Mouse (Mus musculus): ENCODE results near the gene Pik3r1. TPM values are rescaled to one million over a fixed set of nuclear protein-coding genes. Genes with fewer than 3 reads are reported as not detected.

The Pik3r1 gene
- total and polyA plus RNA-seq, 2 experiments, result 12.2 to 38.4 TPM

DNA sequence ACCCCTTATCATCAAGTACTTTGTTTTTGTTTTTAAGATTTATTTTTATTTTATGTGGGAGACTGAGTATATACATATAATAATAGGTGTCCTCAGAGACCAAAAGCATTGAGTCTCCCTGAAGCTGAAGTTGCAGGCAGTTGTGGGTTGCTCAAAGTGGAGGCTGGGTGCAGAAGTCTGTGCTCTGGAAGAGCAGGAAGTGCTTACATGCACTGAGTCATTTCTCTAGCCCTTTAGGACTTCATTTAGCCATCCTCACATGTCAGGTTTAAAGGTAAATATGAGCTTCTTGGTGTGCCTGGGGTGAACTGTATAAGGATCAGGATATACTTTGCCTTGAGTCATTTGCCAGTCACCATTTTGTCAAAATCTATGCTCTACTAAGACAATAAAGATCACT lies 133.6 kb downstream of the Pik3r1 start:
- no peak for TF ChIP-seq CTCF (IDR thresholded peaks at IDR 0.05; ENCODE audit: low read depth, low read length)
- no peak for TF ChIP-seq POLR2A (IDR thresholded peaks at IDR 0.05; ENCODE audit: extremely low read depth, insufficient read depth, low read length)
- Histone ChIP-seq H3K4me1 (ENCODE audit: control insufficient read depth, insufficient read depth, low read length) (peaks cover 13% of the 10 kb centered on the region; the same call in 1 of the 2 replicates), H3K4me3 (ENCODE audit: insufficient read depth, low read depth, low read length) (no peak overlapping the region)

GRCm38 (mm10) chr13:101633620-101634019 lies 134.4 kb downstream of the Pik3r1 start:
- no peaks in the 10 kb centered on the region for H3K36me3 ChIP-seq (ENCODE audit: control insufficient read depth, insufficient read depth, low read length)
- no peaks in the 10 kb centered on the region for H3K79me2 ChIP-seq (ENCODE audit: control insufficient read depth, insufficient read depth, low read length)
- H3K4me1 ChIP-seq (ENCODE audit: control insufficient read depth, insufficient read depth, low read length), result peaks cover 13% of the 10 kb centered on the region; the same call in 1 of the 2 replicates
- no peak for DNase-seq (ENCODE audit: extremely low read depth, low read depth, low spot score)
- H3K27ac ChIP-seq (replicated peaks; ENCODE audit: insufficient read depth, low read depth, low read length), result no peak overlapping the region
- H3K27me3 ChIP-seq (ENCODE audit: control insufficient read depth, insufficient read depth, low read length), result no peaks in the 10 kb centered on the region
- H3K4me3 ChIP-seq (ENCODE audit: insufficient read depth, low read depth, low read length), result no peak overlapping the region
- no peak overlapping the region for H3K9ac ChIP-seq (ENCODE audit: low read depth, low read length)
- TF ChIP-seq POLR2A (IDR thresholded peaks at IDR 0.05; ENCODE audit: extremely low read depth, insufficient read depth, low read length), result no peak
- TF ChIP-seq CTCF (IDR thresholded peaks at IDR 0.05; ENCODE audit: low read depth, low read length), result no peak

More for the DNA sequence above, 133.6 kb downstream of the Pik3r1 start:
- H3K36me3 ChIP-seq (ENCODE audit: control insufficient read depth, insufficient read depth, low read length), result no peaks in the 10 kb centered on the region
- no peaks in the 10 kb centered on the region for H3K79me2 ChIP-seq (ENCODE audit: control insufficient read depth, insufficient read depth, low read length)
- DNase-seq (ENCODE audit: extremely low read depth, low read depth, low spot score), result peak; percentile 10
- no peak overlapping the region for H3K27ac ChIP-seq (replicated peaks; ENCODE audit: insufficient read depth, low read depth, low read length)
- no peaks in the 10 kb centered on the region for H3K27me3 ChIP-seq (ENCODE audit: control insufficient read depth, insufficient read depth, low read length)
- no peak overlapping the region for H3K9ac ChIP-seq (ENCODE audit: low read depth, low read length)

DNA sequence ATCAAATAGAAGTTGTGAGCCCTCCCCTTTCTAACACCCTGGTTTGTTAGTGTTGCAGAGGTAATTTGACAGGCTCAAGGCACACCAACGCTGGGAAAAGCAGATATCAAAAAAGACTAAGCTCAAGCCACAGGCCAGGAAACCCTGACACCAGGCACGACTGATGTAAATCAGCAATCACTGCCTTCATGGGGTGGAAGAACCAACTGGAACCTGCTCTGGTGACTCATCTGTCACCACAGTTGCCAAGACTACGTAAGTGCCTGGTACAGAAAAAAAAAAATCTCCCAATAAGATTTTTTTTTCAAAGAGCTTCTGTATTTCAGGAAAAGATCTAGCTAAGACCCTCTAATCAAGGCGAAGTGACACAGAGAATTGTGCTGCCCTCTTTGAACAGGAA lies 135.2 kb downstream of the Pik3r1 start:
- 66% methylated on average over 4 of the region's 4 CpGs for WGBS
- H3K4me3 ChIP-seq (ENCODE audit: insufficient read depth, low read depth, low read length), result no peak overlapping the region
- H3K4me1 ChIP-seq (ENCODE audit: control insufficient read depth, insufficient read depth, low read length), result peaks cover 13% of the 10 kb centered on the region; the same call in 1 of the 2 replicates
- no peaks in the 10 kb centered on the region for H3K36me3 ChIP-seq (ENCODE audit: control insufficient read depth, insufficient read depth, low read length)
- no peak for TF ChIP-seq POLR2A (IDR thresholded peaks at IDR 0.05; ENCODE audit: extremely low read depth, insufficient read depth, low read length)
- TF ChIP-seq CTCF (IDR thresholded peaks at IDR 0.05; ENCODE audit: low read depth, low read length), result no peak
- DNase-seq (ENCODE audit: extremely low read depth, low read depth, low spot score), result peak; percentile 29
- no peaks in the 10 kb centered on the region for H3K79me2 ChIP-seq (ENCODE audit: control insufficient read depth, insufficient read depth, low read length)
- no peaks in the 10 kb centered on the region for H3K27me3 ChIP-seq (ENCODE audit: control insufficient read depth, insufficient read depth, low read length)
- H3K27ac ChIP-seq (replicated peaks; ENCODE audit: insufficient read depth, low read depth, low read length), result no peak overlapping the region
- no peak overlapping the region for H3K9ac ChIP-seq (ENCODE audit: low read depth, low read length)

DNA sequence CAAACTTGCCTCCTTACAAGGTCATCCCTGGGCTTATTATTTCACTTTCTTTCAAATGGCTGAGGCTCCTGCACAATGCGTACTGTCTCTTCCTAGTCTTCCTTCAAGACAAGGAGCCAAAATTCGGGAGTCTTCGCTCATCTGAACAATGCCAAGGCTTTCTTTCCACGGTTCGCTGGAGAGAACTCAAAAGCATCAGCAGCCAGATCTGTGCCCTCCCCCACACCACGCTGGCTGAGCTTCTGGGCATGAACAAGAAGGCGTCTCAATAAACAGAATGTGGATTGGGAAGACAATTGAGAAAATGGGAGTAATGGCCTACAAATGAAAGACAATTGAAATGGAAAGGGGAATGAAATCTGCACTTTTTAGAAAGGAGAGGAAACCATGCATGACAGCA lies 136.5 kb downstream of the Pik3r1 start:
- H3K27me3 ChIP-seq (ENCODE audit: control insufficient read depth, insufficient read depth, low read length), result no peaks in the 10 kb centered on the region
- H3K79me2 ChIP-seq (ENCODE audit: control insufficient read depth, insufficient read depth, low read length), result no peaks in the 10 kb centered on the region
- no peak overlapping the region for H3K9ac ChIP-seq (ENCODE audit: low read depth, low read length)
- H3K27ac ChIP-seq (replicated peaks; ENCODE audit: insufficient read depth, low read depth, low read length), result no peak overlapping the region
- H3K4me1 ChIP-seq (ENCODE audit: control insufficient read depth, insufficient read depth, low read length), result peaks cover 13% of the 10 kb centered on the region; the same call in 1 of the 2 replicates
- TF ChIP-seq CTCF (IDR thresholded peaks at IDR 0.05; ENCODE audit: low read depth, low read length), result no peak
- TF ChIP-seq POLR2A (IDR thresholded peaks at IDR 0.05; ENCODE audit: extremely low read depth, insufficient read depth, low read length), result no peak
- WGBS, result 96% methylated on average over 7 of the region's 7 CpGs
- no peaks in the 10 kb centered on the region for H3K36me3 ChIP-seq (ENCODE audit: control insufficient read depth, insufficient read depth, low read length)
- H3K4me3 ChIP-seq (ENCODE audit: insufficient read depth, low read depth, low read length), result no peak overlapping the region
- no peak for DNase-seq (ENCODE audit: extremely low read depth, low read depth, low spot score)

Data from liver, adult 2 months (tissue).